In genomic region chr1:129600933-129601332, GRCm38 (mm10) we compare ENCODE assay signal across 27 mouse cellular contexts.
A peak's percentile ranks its signal among the peaks of the same experiment; 100 is the strongest.
DNase-seq lines count a peak whose midpoint lies in the region; ATAC-seq lines count a peak whose summit lies in the region.
"Had no signal": no experiment of that assay in that cellular context is flagged by ENCODE, and none has a peak within 500 bp of the region (broad histone marks: within the 10 kb centered on the region; RNA-seq: fewer than 3 reads in every experiment).

No protein-coding gene starts in this region.

- H3K4me2 ChIP-seq in kidney, embryonic 14.5 days (replicated peaks; ENCODE audit: low read depth, low read length): no peak overlapping the region
- H3K4me2 ChIP-seq in kidney, embryonic 16.5 days (replicated peaks; ENCODE audit: low read depth, low read length): no peak overlapping the region
- H3K4me2 ChIP-seq: embryonic facial prominence, embryonic 13.5 days; embryonic facial prominence, embryonic 15.5 days; forebrain, embryonic 12.5 days had no signal

- no peaks in the 10 kb centered on the region for H3K9me3 ChIP-seq in kidney, embryonic 14.5 days (ENCODE audit: control insufficient read depth, low read length)
- H3K9me3 ChIP-seq in kidney, embryonic 16.5 days (ENCODE audit: low read length): no peaks in the 10 kb centered on the region
- H3K9me3 ChIP-seq: embryonic facial prominence, embryonic 13.5 days; embryonic facial prominence, embryonic 15.5 days; forebrain, embryonic 10.5 days; forebrain, embryonic 12.5 days; G1E had no signal

- DNase-seq in kidney, postnatal 25 days: no peak
- no peak for DNase-seq in kidney, adult 8-10 months
- DNase-seq in kidney, postnatal 4 days: peak; percentile 8 to 10
- DNase-seq in kidney, adult 9 months: no peak
- DNase-seq: adrenal gland, adult 2 months; adrenal gland, postnatal 10 days; adrenal gland, postnatal 25 days; B cell, adult 2 months; cerebellum, adult 11 months; cerebellum, adult 18-20 months; cerebellum, adult 8-10 months; cerebellum, adult 9-11 months; cerebellum, postnatal 14 days; cerebellum, postnatal 36 days; embryo, embryonic 11 days had no signal

- no peak overlapping the region for H3K9ac ChIP-seq in kidney, embryonic 14.5 days (ENCODE audit: low read depth, low read length)
- H3K9ac ChIP-seq in kidney, embryonic 16.5 days (replicated peaks; ENCODE audit: low read length): no peak overlapping the region
- H3K9ac ChIP-seq: embryonic facial prominence, embryonic 13.5 days; embryonic facial prominence, embryonic 15.5 days; forebrain, embryonic 12.5 days had no signal

- no peaks in the 10 kb centered on the region for H3K27me3 ChIP-seq in kidney, embryonic 14.5 days (ENCODE audit: control insufficient read depth, insufficient read depth, low read length)
- H3K27me3 ChIP-seq in kidney, embryonic 16.5 days (ENCODE audit: insufficient read depth, low read length): no peaks in the 10 kb centered on the region
- H3K27me3 ChIP-seq: CH12.LX; embryonic facial prominence, embryonic 13.5 days; embryonic facial prominence, embryonic 15.5 days; forebrain, embryonic 12.5 days had no signal

- peak; percentile 75; the same call in 1 of the 2 replicates for ATAC-seq in kidney, embryonic 14.5 days (ENCODE audit: low FRiP score, low TSS enrichment)
- peak; percentile 73; the same call in 1 of the 2 replicates for ATAC-seq in kidney, embryonic 16.5 days (ENCODE audit: low FRiP score, low TSS enrichment)
- ATAC-seq: CD4-positive, CD25-positive, alpha-beta regulatory T cell, adult 4 months; forebrain, embryonic 14.5 days; forebrain, embryonic 16.5 days had no signal

- no peaks in the 10 kb centered on the region for H3K4me1 ChIP-seq in kidney, embryonic 14.5 days (ENCODE audit: control insufficient read depth, insufficient read depth, low read length)
- H3K4me1 ChIP-seq in kidney, embryonic 16.5 days (ENCODE audit: insufficient read depth, low read length): 0 out of 2 replicates have a peak, but pooled peaks cover 7% of the 10 kb centered on the region
- H3K4me1 ChIP-seq: embryonic facial prominence, embryonic 13.5 days; embryonic facial prominence, embryonic 15.5 days had no signal

- H3K36me3 ChIP-seq in kidney, embryonic 14.5 days (ENCODE audit: control insufficient read depth, insufficient read depth, low read length): no peaks in the 10 kb centered on the region
- H3K36me3 ChIP-seq in kidney, embryonic 16.5 days (ENCODE audit: insufficient read depth, low read length): no peaks in the 10 kb centered on the region
- H3K36me3 ChIP-seq: embryonic facial prominence, embryonic 13.5 days; embryonic facial prominence, embryonic 15.5 days; forebrain, embryonic 10.5 days; forebrain, embryonic 12.5 days; G1E had no signal

- H3K27ac ChIP-seq in kidney, embryonic 14.5 days (ENCODE audit: low read depth, low read length): no peak overlapping the region
- H3K27ac ChIP-seq in kidney, embryonic 16.5 days (ENCODE audit: low read length): no peak overlapping the region
- H3K27ac ChIP-seq: embryonic facial prominence, embryonic 13.5 days; embryonic facial prominence, embryonic 15.5 days; forebrain, embryonic 10.5 days; forebrain, embryonic 12.5 days had no signal

- H3K4me3 ChIP-seq in kidney, embryonic 14.5 days (ENCODE audit: low read length): no peak overlapping the region
- no peak overlapping the region for H3K4me3 ChIP-seq in kidney, embryonic 16.5 days (ENCODE audit: low read length)
- H3K4me3 ChIP-seq: embryonic facial prominence, embryonic 13.5 days; embryonic facial prominence, embryonic 15.5 days; erythroblast, embryonic 14.5 days; forebrain, embryonic 10.5 days; forebrain, embryonic 12.5 days had no signal

Comparison
In these comparisons a context has a peak if more than half of its experiments do, and no peak if none do; other contexts are left out.
1. DNase-seq: peak in kidney, postnatal 4 days (2 of 2); none in kidney, postnatal 25 days (0 of 2), kidney, adult 8-10 months (0 of 2) and kidney, adult 9 months (single experiment).